Mouse (Mus musculus): ENCODE measurements around the gene Def6.

The Def6 gene

DNA sequence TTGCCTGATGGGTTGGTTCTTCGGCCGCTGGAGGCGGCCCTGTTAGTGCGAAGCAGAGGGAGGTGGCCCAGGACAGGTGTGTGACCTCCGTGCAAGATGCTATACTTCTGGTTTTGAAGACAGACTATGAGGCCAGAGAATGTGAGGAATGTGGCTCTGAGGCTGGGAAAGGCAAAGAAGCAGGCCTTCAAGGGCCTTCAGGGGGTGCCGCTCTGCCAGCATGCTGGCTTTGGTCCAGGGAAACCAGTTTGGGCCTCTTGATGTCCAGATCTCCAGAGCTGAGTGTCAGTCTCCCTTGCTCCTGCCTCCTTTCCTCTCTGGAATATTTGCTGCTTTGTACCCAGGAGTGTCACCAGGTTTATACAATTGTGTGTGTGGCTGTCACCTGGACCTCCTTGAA, 34.7 kb downstream of the Def6 start:
- no peak for DNase-seq (ENCODE audit: low spot score)

- no peak for DNase-seq (ENCODE audit: low spot score)
These were observed 36.6 kb downstream of the Def6 start for GRCm38 (mm10) chr17:28244214-28244613.

GRCm38 (mm10) chr17:28244714-28245113, 37.1 kb downstream of the Def6 start:
- no peak for DNase-seq (ENCODE audit: low spot score)

GRCm38 (mm10) chr17:28246640-28247039, 39.1 kb downstream of the Def6 start:
- no peak for DNase-seq (ENCODE audit: low spot score)

DNA sequence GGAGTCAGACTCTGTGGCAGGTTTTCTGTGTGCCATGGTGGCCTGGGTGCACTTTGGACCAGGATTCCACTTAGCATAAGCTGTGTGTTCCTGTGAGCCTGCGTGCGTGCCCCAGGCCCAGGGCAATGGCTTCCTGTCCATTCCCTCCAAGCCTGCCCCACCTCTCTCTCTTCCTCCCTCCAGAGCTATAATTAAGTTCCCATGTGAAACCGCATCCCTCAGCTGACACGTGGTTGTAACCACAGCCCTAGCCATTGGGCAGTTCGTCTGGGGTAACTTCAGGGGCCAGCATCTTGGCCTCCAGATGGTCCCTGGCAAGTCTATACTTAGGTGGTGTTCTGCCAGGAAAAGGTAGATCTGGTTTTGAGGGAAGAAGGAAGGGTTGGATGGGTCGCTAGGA, 40.0 kb downstream of the Def6 start:
- no peak for DNase-seq (ENCODE audit: low spot score)

GRCm38 (mm10) chr17:28249062-28249461, 41.5 kb downstream of the Def6 start:
- no peak for DNase-seq (ENCODE audit: low spot score)

- DNase-seq (ENCODE audit: low spot score), result no peak
These were observed 44.2 kb downstream of the Def6 start for GRCm38 (mm10) chr17:28251579-28252280.

GRCm38 (mm10) chr17:28252281-28252648, 44.7 kb downstream of the Def6 start:
- DNase-seq (ENCODE audit: low spot score), result no peak

- no peak for DNase-seq (ENCODE audit: low spot score)
These were observed 45.6 kb downstream of the Def6 start for GRCm38 (mm10) chr17:28253216-28253615.

GRCm38 (mm10) chr17:28254804-28255203, 47.2 kb downstream of the Def6 start:
- DNase-seq (ENCODE audit: low spot score), result no peak

- no peak for DNase-seq (ENCODE audit: low spot score)
These were observed 48.1 kb downstream of the Def6 start for GRCm38 (mm10) chr17:28255651-28256050.

GRCm38 (mm10) chr17:28256651-28257328, 49.2 kb downstream of the Def6 start:
- DNase-seq (ENCODE audit: low spot score), result no peak

GRCm38 (mm10) chr17:28258325-28258724, 50.7 kb downstream of the Def6 start:
- no peak for DNase-seq (ENCODE audit: low spot score)

DNA sequence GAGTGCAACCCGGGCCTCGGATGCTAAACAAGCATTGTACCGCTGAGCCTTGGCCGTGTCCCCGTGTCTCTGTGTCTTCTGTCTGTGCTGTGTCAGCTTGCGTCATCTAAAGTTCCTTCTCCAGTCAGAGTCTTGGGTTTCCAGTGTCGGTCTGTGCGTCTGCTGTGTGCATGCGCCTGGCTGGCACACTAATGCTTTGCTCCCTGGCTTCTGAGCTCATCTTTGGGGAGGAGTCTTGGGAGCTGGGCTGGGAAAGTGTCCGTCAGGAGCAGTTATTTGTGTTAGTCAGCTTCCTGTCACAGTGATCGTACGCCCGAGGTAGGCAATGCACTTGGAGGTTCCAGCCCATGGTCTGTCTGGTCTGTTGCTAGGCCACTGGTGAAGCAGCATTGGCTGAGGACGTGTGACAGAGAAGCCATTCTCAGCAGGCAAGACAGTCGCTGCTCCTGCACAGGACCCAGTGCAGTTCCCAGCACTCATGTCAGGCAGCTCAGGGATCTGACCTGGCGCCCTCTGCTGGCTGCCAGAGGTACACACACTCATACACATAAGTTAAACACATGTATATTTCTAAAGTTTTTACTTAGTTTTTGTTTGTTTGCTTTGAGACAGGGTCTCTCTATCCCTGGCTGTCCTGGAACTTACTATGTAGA, 52.4 kb downstream of the Def6 start:
- no peak for DNase-seq (ENCODE audit: low spot score)

DNA sequence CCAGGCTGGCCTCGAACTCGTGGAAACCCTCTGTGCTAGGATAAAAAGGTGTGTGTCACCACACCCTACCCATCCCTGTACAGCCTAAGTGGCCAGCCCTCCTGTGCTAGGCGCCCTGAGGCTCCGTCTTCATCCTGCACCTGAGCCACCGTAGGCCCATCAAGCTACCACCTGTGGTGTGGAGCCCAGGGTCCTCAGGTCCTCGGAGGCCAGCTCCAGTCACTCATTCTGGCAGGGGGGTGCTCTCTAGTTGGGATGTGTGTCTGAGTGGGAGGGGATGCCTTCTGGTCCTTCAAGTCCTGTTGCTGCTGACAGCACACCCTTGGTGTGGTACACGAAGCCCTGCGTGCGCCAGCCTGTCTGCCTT, 52.9 kb downstream of the Def6 start:
- no peak for DNase-seq (ENCODE audit: low spot score)

- no peak for DNase-seq (ENCODE audit: low spot score)
These were observed 54.2 kb downstream of the Def6 start for GRCm38 (mm10) chr17:28261795-28262194.

GRCm38 (mm10) chr17:28263181-28263894, 55.8 kb downstream of the Def6 start:
- DNase-seq (ENCODE audit: low spot score), result no peak

DNA sequence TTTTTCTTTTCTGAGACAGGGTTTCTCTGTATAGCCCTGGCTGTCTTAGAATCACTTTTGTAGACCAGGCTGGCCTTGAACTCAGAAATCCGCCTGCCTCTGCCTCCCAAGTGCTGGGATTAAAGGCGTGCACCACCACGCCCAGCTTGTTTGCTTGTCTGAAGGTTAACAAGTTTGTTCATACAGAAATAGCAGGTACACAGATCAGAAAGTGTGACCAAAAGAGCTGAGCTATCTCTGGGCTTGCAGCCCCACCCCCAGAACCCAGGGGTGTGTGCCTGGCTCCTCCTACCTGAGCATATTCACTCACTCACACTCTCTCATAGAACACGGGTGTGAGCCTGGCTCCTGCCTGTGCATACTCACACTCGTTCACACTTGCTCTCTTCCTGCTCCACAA, 59.7 kb downstream of the Def6 start:
- DNase-seq (ENCODE audit: low spot score), result no peak

DNA sequence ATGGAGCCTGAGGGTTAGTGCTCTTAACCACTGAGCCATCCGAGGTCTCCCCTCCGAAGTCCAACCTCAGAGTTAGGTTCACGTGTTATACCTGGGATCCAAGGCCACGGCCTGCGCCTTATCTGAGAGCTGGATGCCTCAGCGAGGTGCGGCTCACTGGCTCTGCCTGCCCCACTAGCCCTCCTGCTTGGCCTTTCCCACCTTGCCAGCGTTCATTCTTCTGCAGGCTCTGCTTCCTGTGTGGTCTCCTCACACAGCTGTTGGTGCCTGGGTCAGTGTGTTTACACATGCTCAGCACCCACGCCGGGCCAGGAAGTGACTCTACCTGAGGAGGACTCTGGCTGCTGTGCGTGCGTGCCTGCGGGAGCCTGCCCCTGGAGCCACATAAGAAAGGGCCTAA, 62.6 kb downstream of the Def6 start:
- DNase-seq (ENCODE audit: low spot score), result no peak

- DNase-seq (ENCODE audit: low spot score), result no peak
These were observed 64.1 kb downstream of the Def6 start for GRCm38 (mm10) chr17:28271537-28272266.

DNA sequence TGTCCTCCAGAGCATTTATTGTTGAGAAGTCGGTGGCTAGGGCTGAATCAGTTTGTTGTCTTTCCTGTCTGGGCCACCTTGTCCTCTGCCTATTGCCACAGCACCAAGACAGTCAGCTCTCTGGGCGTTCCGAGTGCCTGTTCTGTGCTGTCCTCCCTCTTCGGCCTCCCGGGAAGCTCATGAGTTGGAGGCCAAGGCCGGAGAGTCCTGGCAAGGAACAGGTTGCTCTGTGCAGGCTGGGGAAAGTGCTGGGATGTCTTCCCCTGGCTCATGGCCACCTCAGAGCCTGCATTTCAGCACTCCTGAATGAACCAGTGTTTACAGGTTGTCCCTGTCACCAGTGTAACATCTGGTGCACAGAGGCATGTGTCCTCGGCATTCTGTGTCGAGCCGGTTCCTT, 64.7 kb downstream of the Def6 start:
- DNase-seq (ENCODE audit: low spot score), result peak; percentile 59

DNA sequence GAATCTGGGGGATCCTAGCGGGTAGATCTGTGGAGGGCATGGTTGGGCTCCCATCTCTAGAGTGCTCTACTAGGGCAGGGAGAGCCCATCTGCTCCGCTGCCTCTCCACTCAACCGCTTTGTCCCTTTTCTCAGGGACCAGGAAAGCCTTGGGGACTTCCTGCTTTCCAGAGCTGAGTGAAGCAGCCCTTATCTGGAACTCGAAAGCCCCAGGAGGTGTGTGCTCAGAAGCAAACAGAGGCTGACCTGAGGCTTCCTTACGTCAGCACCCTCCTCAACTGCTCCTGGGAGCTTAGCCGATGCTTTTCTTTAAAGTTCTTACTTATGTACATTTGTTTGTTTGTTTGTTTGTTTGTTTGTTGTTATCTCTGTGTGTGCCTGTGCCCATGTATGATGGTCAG, 65.3 kb downstream of the Def6 start:
- DNase-seq (ENCODE audit: low spot score), result no peak
